Mouse (Mus musculus) monocyte, adult 2 months (primary cell): Measurements from ENCODE around the gene AU018091.
"Not testable (repeated sequence)": the region's sequence is repeated elsewhere in the genome, so short reads cannot be mapped to it uniquely, and the experiment has no call there.

ENCODE experiments used
- DNase-seq, 2 experiments: peaks; one replicate each; pipeline ENCODE4 v3.0.0; 2022; ENCODE audit warnings: low spot score in 2 of 2, low read depth in 1 of 2

The AU018091 gene

DNA sequence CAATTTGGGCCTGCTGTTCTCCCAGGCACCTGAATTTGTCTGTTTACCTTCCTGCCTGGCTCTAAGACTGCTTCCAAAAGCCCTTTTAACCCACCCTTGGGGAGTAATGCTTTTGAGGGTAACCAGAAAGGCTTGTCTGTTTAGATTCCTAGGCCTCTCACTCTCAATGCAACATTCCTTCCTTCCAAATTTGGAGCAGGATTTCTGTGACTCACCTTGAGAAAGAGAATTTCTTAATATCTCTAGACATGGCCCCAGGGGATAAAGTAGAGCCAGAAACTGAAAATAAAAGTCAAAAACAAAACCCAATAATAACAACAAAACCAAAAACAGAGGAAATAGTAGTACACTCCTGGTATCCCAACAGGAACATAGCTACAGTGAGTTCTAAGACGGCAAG is 707 bp downstream of the AU018091 start:
- no peak for DNase-seq

DNA sequence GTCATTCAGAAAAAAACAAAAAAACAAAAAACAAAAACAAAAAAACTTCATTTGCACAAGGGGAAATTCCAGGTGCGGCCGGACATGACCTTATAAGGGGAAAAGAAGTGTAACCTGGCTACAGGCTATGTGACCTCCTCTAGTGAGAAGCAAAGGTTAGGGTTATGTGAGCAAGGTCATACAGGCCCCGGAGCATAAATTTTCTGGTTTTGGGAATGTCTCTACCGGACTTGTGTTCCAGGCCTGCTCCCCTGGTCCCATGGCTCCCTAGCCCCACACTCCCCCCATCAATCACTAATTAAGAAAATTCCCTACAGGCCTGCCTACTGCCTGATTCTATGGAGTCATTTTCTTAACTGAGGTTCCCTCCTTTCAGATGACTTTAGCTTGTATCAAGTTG is 2.7 kb downstream of the AU018091 start:
- no peak for DNase-seq

DNA sequence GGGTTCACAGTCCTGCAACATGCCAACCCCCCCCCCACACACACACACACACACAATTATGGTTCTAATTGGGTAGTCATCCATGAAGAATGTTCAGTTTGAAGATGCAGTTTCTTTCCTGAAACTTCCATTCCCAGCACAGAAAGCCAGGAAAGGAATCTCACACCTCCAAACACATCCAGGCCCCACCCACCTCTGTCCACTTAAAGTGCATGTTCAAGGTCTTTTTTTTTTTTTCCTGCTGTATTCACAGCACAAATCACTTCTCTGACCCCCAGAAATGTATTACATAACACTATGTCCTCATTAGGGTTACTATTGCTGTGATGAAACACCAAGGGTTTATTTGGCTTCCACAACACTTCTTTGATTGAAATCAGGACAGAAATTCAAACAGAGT is 4.0 kb downstream of the AU018091 start:
- no peak for DNase-seq

DNA sequence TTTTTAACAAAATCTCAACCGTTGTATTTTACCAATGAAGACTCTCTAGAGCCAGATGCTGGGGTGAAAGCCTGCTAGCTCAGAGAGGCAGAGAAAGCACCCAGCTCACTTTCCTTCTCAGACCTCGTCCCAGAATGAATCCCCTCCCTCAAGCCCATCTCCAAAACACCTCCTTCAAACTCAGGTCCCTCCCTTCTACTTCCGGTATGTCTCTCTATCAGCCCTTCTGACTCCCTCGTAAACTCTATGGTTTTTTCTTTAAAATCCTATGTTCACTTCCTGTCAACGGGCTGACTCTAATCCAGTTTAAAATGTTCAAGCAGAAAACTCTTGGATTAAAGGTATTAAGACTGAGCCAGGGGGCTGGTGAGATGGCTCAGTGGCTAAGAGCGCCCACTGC is 4.6 kb downstream of the AU018091 start:
- DNase-seq: no peak

DNA sequence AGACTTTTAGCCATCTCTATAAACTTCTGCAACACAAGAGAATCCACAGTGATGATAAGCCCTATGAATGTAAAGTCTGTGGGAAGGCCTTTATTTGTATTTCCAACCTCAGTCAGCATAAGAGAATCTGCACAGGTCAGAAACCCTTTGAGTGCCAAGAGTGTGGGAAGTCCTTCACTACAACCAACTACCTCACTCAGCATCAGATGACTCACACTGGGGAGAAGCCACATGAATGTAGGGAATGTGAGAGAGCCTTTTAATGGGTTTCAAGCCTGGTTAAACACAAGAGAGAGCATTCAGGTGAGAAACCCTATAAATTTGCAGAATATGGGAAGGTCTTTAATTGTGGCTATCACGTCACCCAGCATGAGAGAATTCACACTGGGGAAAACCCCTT is 18.6 kb downstream of the AU018091 start:
- no peak for DNase-seq

DNA sequence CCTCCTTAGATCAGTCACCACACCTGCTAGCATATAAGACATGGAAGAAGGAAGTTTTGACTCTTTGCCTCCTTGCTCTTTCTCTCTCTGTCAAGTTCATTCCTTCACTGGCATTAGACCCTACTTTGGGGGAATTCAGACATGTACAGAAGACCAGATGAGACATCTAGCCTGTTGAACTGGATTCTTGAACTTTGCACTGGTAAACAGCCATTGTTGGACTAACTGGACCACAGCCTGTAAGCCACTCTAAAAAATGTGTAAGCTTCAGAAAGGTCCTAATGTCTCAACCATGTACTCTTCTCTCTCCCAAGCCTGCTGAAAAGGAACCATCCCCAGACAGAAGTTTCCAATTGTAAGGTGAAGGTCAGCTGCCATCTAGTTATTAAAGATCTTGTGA is 22.9 kb downstream of the AU018091 start:
- DNase-seq: no peak

DNA sequence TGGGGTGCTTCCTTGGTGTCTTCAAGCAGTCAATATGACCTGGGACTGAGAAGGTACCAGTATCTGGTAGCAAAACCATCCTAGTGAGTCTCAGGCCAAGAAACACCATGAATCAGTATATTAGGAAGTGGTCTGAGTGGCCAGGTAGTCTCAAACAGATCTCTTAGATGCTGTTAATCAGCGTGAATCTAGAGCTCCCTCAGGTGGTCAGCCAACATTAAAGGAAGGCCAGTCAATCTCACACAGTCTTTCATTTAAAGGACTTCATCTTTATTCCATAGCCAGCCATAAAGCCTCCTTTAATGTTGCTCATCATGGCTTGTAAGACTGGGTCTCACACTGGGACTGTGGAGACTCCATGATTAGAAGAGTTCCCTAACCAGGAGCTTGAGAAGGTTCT is 25.7 kb downstream of the AU018091 start:
- DNase-seq: no peak

DNA sequence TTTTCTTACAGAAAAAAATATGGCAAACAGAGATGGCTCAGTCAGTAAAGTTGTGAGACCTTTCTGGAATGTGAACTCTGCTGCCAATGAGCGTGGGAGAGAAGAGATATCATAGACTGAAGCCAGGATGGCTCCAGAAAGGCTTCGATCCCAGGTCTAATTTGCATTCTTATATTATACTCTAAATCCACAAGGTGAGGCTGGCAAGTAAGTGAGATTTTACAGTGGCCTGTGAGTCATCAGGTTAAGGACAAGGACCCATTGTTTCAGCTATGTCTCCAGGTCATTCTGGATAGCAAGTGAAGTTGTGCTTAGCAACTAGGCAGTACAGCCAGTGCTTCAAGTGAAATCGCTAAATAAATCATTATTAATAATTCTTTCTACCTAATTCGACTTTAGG is 33.4 kb downstream of the AU018091 start:
- DNase-seq: no peak

DNA sequence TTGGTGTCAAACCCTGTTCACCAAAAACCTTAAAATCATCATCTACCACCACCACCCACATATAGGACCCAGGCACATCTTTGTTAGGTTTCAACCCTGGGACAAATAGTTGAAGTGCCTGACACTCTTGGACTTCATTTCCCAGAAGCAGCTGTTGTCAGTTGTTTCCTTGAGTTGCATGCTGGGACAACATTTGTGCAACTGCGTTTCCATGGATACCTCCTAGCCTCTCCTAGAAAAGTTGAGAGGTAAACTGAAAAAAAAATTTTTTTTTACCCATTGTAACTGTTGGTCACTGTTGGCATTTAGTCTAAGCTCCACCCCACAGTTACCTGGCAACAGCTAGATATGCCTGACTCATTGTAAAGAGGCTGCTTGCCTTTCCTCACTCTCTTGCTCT is 34.3 kb downstream of the AU018091 start:
- DNase-seq: no peak

DNA sequence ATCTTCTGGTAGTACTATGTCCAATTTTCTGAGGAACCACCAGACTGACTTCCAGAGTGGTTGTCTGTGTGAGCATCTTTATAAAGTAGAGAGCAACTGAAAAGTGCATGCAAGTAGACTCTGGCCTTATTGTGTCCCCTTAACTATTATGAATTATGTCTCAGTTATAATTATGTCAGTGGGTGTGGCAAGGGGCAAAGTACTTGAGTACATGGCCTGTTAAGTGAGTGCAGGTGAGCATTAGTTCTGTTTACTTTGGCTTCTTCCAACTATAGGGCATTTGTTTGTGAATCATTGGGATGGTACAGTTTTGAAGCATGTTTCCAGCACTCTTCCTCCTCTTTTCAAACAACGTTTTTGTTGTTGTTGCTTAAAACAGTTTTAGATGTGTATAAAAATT is 38.7 kb downstream of the AU018091 start:
- DNase-seq: no peak

DNA sequence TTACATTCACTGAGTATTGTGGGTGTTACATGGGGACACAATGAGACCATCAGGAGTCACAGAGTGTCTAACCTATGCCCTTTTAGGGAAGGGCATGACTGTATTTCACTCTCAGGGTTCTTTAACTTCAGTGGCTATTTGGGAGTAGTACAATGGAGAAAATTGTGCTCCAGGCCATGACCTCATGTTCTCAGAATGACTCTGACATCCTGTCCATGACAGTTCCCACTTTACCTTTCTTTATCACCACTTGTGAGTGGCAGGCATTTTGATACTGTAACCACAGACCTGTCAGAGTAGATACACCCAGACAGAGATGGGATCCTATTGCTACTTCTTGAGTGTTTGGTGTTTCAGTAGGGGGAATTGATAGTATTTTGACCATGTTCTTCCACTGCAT is 40.4 kb downstream of the AU018091 start:
- not testable (repeated sequence) for DNase-seq

DNA sequence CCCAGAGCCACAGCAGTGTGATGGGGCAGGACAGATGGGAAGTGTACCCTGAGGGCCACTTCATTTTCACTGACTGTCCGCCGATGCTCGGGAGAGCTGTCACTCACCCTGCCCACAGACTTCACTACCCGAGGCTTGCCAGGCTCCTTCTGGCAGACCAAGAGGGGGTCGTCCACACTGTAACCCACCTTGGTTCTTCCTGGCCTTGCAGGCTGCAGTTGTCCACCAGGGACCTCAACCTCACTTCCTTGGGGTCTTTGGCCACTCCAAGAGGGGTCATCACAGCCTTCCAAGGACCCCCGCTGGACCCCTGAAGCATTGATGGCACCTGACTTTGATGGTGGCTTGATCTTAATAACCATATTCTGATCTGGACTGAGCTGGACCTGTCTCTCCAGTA is 57.8 kb downstream of the AU018091 start:
- not testable (repeated sequence) for DNase-seq

DNA sequence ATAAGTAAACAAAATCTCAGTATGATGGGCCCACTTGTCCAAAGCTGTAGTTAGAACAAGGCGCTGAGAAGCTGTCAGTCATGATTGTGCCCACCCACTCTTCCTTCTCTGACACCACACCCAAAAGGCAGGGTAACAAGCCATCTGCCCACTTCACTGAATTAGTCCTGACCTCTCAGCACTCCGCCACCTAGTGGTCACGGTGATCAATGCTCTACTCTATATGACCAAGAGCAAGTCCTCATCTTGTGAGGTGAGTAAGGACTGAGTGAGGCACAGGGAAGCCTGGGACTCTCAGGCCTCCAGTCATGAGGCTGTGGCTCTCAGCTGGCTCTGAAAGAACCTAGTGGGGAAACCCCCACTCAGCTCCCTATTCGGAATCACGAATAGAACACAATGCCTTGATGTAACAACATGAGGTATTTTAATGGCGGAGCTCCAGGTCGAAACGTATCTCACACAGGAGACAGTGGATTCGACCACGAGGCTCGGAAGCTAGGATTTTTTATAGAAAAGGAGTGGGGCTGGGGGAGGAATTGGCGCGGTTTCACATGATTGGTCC is 62.4 kb downstream of the AU018091 start:
- not testable (repeated sequence) for DNase-seq
